8 mouse cellular contexts compared by ENCODE assay signal in the genomic region with DNA sequence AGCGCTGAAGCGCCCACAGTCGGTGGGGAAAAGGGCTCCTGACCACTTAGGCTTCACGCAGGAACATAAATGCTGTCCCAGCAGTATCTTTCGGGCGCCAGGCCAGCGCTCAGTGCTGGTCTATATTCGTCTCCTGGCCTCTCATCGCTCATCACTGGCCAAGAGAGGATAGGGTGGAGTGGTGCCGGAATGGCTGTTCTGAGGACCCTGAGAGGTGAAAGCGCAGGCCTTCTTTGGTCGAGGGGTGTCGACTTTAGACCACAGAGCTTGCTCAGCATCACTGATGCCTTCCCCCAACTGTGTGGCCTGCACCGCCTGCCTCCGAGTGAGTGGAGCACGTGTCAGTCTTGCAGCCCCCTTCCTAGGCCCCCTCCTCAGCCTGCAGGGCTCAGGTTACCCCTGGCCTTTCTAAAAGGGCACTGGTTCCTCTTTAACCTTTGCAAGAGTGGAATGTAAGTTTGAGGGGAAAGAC. TPM values are rescaled to one million over a fixed set of nuclear protein-coding genes. Genes with fewer than 3 reads are reported as not detected.
A peak's percentile ranks its signal among the peaks of the same experiment; 100 is the strongest.
DNase-seq lines count a peak whose midpoint lies in the region; ATAC-seq lines count a peak whose summit lies in the region.

No protein-coding gene starts in this region.

- H3K4me2 ChIP-seq in lung, embryonic 15.5 days: peak overlapping the region; percentile 95
- peak overlapping the region; percentile 87 for H3K4me2 ChIP-seq in intestine, embryonic 15.5 days (replicated peaks)

- 9% methylated on average over 16 of the region's 16 CpGs for whole genome bisulfite sequencing in lung, embryonic 15.5 days
- 13% methylated on average over 16 of the region's 16 CpGs for WGBS in intestine, embryonic 15.5 days
- 63% methylated on average over 16 of the region's 16 CpGs for WGBS in macrophage (ENCODE audit: missing documents)

- intact Hi-C loops in gastrocnemius, postnatal 14 days (cut with DNase I; ENCODE audit: low total_unique reads): no loop called here

- peak overlapping the region; percentile 100 for H3K4me3 ChIP-seq in lung, embryonic 15.5 days
- H3K4me3 ChIP-seq in intestine, embryonic 15.5 days (replicated peaks): peak overlapping the region; percentile 99
- H3K4me3 ChIP-seq in macrophage (ENCODE audit: inconsistent target): peak overlapping the region; percentile 47

- H3K27ac ChIP-seq in lung, embryonic 15.5 days: peak overlapping the region; percentile 99
- H3K27ac ChIP-seq in intestine, embryonic 15.5 days: peak overlapping the region; percentile 99
- H3K27ac ChIP-seq in macrophage: peak overlapping the region; percentile 96

- H3K79me2 ChIP-seq in macrophage (ENCODE audit: inconsistent target): peaks cover 27% of the 10 kb centered on the region

- H3K9ac ChIP-seq in lung, embryonic 15.5 days: peak overlapping the region; percentile 25
- peak overlapping the region; percentile 98 for H3K9ac ChIP-seq in intestine, embryonic 15.5 days

- no peaks in the 10 kb centered on the region for H3K27me3 ChIP-seq in lung, embryonic 15.5 days
- no peaks in the 10 kb centered on the region for H3K27me3 ChIP-seq in intestine, embryonic 15.5 days (replicated peaks)

- H3K4me1 ChIP-seq in lung, embryonic 15.5 days: peaks cover 46% of the 10 kb centered on the region
- H3K4me1 ChIP-seq in intestine, embryonic 15.5 days (replicated peaks): peaks cover 41% of the 10 kb centered on the region

- no peak for DNase-seq in lung, postnatal 25 days (ENCODE audit: low spot score)
- DNase-seq in cerebellum, adult 9-11 months: peak; percentile 70
- peak; percentile 85 for DNase-seq in gastrocnemius, postnatal 14 days
- no peak for DNase-seq in right cerebral cortex, adult 2 months (ENCODE audit: low spot score in 2 of 2)

- no peaks in the 10 kb centered on the region for H3K9me3 ChIP-seq in lung, embryonic 15.5 days
- H3K9me3 ChIP-seq in intestine, embryonic 15.5 days: no peaks in the 10 kb centered on the region

- peaks cover 22% of the 10 kb centered on the region for H3K36me3 ChIP-seq in lung, embryonic 15.5 days
- H3K36me3 ChIP-seq in intestine, embryonic 15.5 days: peaks cover 18% of the 10 kb centered on the region
- H3K36me3 ChIP-seq in macrophage (ENCODE audit: inconsistent target): peaks cover 11% of the 10 kb centered on the region; the same call in 1 of the 2 replicates

- ATAC-seq in lung, embryonic 15.5 days (ENCODE audit: borderline replicate concordance, extremely low read depth, low FRiP score, low TSS enrichment): no peak
- no peak for ATAC-seq in intestine, embryonic 15.5 days
- ATAC-seq in inflammation-experienced regulatory T-cells, adult 6 months: no peak

RNA-seq across cellular contexts. Expression of gene Eno3, which starts 0.5 kb away (rescaled TPM):
- polyA plus RNA-seq in lung, embryonic 15.5 days (2015; fragmentation: Nextera tagmentation; extraction: Ambion mirVana): 27.9 and 33.3 TPM in 2 replicates
- total RNA-seq in gastrocnemius, postnatal 14 days (2021): 1,000 to 10,000 TPM; 6,763 to 7,262 TPM
- polyA plus RNA-seq in intestine, embryonic 15.5 days (2015; fragmentation: Nextera tagmentation; extraction: Ambion mirVana): 12.1 and 15.6 TPM in 2 replicates
- total RNA-seq in macrophage (2018; cell fraction: chromatin; rRNA removed): 10 to 100 TPM in 19 of 26 experiments, 1 to 10 TPM in 7; 3.6 to 24.3 (median 14.3) TPM
- 1 to 10 TPM; 2.5 to 4.6 (median 3.9) TPM for total RNA-seq in macrophage (2018; cell fraction: cytosol; rRNA removed)
- 10 to 100 TPM in 6 of 26 experiments, 1 to 10 TPM in 20; 3.0 to 16.2 (median 7.7) TPM for total RNA-seq in macrophage (2018; cell fraction: nucleus; rRNA removed)
- polyA plus RNA-seq in macrophage (2018): 3.0 to 5.4 TPM (median 4.8 TPM) in 3 replicates
- 10 to 100 TPM in 2 of 3 experiments, 1 to 10 TPM in 1; 6.2 to 27.4 (median 21.7) TPM for polyA plus RNA-seq in inflammation-experienced regulatory T-cells, adult 6 months (2017; shearing (Covaris generic))

RNA-seq across cellular contexts. Expression of gene Pfn1, which starts 2.0 kb away (rescaled TPM):
- 1,970 and 2,089 TPM in 2 replicates for polyA plus RNA-seq in lung, embryonic 15.5 days (2015; fragmentation: Nextera tagmentation; extraction: Ambion mirVana)
- 100 to 1,000 TPM; 340 to 388 TPM for total RNA-seq in gastrocnemius, postnatal 14 days (2021)
- 2,127 and 2,325 TPM in 2 replicates for polyA plus RNA-seq in intestine, embryonic 15.5 days (2015; fragmentation: Nextera tagmentation; extraction: Ambion mirVana)
- total RNA-seq in macrophage (2018; cell fraction: chromatin; rRNA removed): 100 to 1,000 TPM; 113 to 507 (median 279) TPM
- 1,000 to 10,000 TPM; 1,533 to 2,376 (median 1,898) TPM for total RNA-seq in macrophage (2018; cell fraction: cytosol; rRNA removed)
- 1,000 to 10,000 TPM in 1 of 26 experiments, 100 to 1,000 TPM in 25; 314 to 1,343 (median 755) TPM for total RNA-seq in macrophage (2018; cell fraction: nucleus; rRNA removed)
- polyA plus RNA-seq in macrophage (2018): 1,563 to 2,873 TPM (median 2,872 TPM) in 3 replicates
- polyA plus RNA-seq in inflammation-experienced regulatory T-cells, adult 6 months (2017; shearing (Covaris generic)): 1,000 to 10,000 TPM; 3,037 to 4,758 (median 3,214) TPM

RNA-seq across cellular contexts. Expression of gene Slc25a11, which starts 9.2 kb away (rescaled TPM):
- 150 and 162 TPM in 2 replicates for polyA plus RNA-seq in lung, embryonic 15.5 days (2015; fragmentation: Nextera tagmentation; extraction: Ambion mirVana)
- 100 to 1,000 TPM; 278 to 315 TPM for total RNA-seq in gastrocnemius, postnatal 14 days (2021)
- polyA plus RNA-seq in intestine, embryonic 15.5 days (2015; fragmentation: Nextera tagmentation; extraction: Ambion mirVana): 171 and 180 TPM in 2 replicates
- total RNA-seq in macrophage (2018; cell fraction: chromatin; rRNA removed): 10 to 100 TPM; 17.7 to 93.2 (median 47.9) TPM
- total RNA-seq in macrophage (2018; cell fraction: cytosol; rRNA removed): 100 to 1,000 TPM in 20 of 26 experiments, 10 to 100 TPM in 6; 79.4 to 138 (median 112) TPM
- 100 to 1,000 TPM in 1 of 26 experiments, 10 to 100 TPM in 25; 31.5 to 107 (median 56.9) TPM for total RNA-seq in macrophage (2018; cell fraction: nucleus; rRNA removed)
- polyA plus RNA-seq in macrophage (2018): 53.0 to 112 TPM (median 103 TPM) in 3 replicates
- 100 to 1,000 TPM in 2 of 3 experiments, 10 to 100 TPM in 1; 85.3 to 111 (median 111) TPM for polyA plus RNA-seq in inflammation-experienced regulatory T-cells, adult 6 months (2017; shearing (Covaris generic))

RNA-seq across cellular contexts. Expression of gene Rnf167, which starts 9.5 kb away (rescaled TPM):
- polyA plus RNA-seq in lung, embryonic 15.5 days (2015; fragmentation: Nextera tagmentation; extraction: Ambion mirVana): 101 and 119 TPM in 2 replicates
- total RNA-seq in gastrocnemius, postnatal 14 days (2021): 10 to 100 TPM; 34.9 to 35.7 TPM
- 106 and 107 TPM in 2 replicates for polyA plus RNA-seq in intestine, embryonic 15.5 days (2015; fragmentation: Nextera tagmentation; extraction: Ambion mirVana)
- 100 to 1,000 TPM in 1 of 26 experiments, 10 to 100 TPM in 25; 27.7 to 110 (median 48.8) TPM for total RNA-seq in macrophage (2018; cell fraction: chromatin; rRNA removed)
- total RNA-seq in macrophage (2018; cell fraction: cytosol; rRNA removed): 10 to 100 TPM; 11.6 to 34.9 (median 20.6) TPM
- 100 to 1,000 TPM in 1 of 26 experiments, 10 to 100 TPM in 25; 30.6 to 102 (median 46.4) TPM for total RNA-seq in macrophage (2018; cell fraction: nucleus; rRNA removed)
- polyA plus RNA-seq in macrophage (2018): 11.6 to 41.2 TPM (median 23.9 TPM) in 3 replicates
- 100 to 1,000 TPM; 276 to 454 (median 423) TPM for polyA plus RNA-seq in inflammation-experienced regulatory T-cells, adult 6 months (2017; shearing (Covaris generic))

RNA-seq across cellular contexts. Expression of gene Spag7, which starts 12.7 kb away (rescaled TPM):
- 170 TPM in 2 replicates for polyA plus RNA-seq in lung, embryonic 15.5 days (2015; fragmentation: Nextera tagmentation; extraction: Ambion mirVana)
- 100 to 1,000 TPM; 117 to 122 TPM for total RNA-seq in gastrocnemius, postnatal 14 days (2021)
- 132 and 154 TPM in 2 replicates for polyA plus RNA-seq in intestine, embryonic 15.5 days (2015; fragmentation: Nextera tagmentation; extraction: Ambion mirVana)
- 10 to 100 TPM; 17.1 to 67.8 (median 46.7) TPM for total RNA-seq in macrophage (2018; cell fraction: chromatin; rRNA removed)
- 10 to 100 TPM; 38.5 to 72.4 (median 53.2) TPM for total RNA-seq in macrophage (2018; cell fraction: cytosol; rRNA removed)
- total RNA-seq in macrophage (2018; cell fraction: nucleus; rRNA removed): 10 to 100 TPM; 21.5 to 47.9 (median 32.1) TPM
- 72.0 to 176 TPM (median 83.0 TPM) in 3 replicates for polyA plus RNA-seq in macrophage (2018)
- polyA plus RNA-seq in inflammation-experienced regulatory T-cells, adult 6 months (2017; shearing (Covaris generic)): 100 to 1,000 TPM; 131 to 155 (median 137) TPM

Comparison
In these comparisons a context has a peak if more than half of its experiments do, and no peak if none do; other contexts are left out.
1. H3K4me3 ChIP-seq: peak in every context shown above with its lines; median percentile 100 in lung, embryonic 15.5 days; 99 in intestine, embryonic 15.5 days; 47 in macrophage.
2. DNase-seq: peak in cerebellum, adult 9-11 months (single experiment) and gastrocnemius, postnatal 14 days (single experiment); none in lung, postnatal 25 days (single experiment) and right cerebral cortex, adult 2 months (0 of 2).
3. Peak in every context shown above with its lines, with median percentiles within 50 percentile points of each other: H3K27ac ChIP-seq.